Mouse (Mus musculus) left cerebral cortex, postnatal 36 days (tissue): Measurements from ENCODE around the gene Pld5. TPM values are rescaled to one million over a fixed set of nuclear protein-coding genes. Genes with fewer than 3 reads are reported as not detected.

ENCODE experiments used
- DNase-seq, 2 experiments: peaks; one replicate each; pipeline ENCODE4 v3.0.0; 2021 to 2022; ENCODE audit warnings: low spot score in 2 of 2, mixed read lengths in 1 of 2
- intact Hi-C: fragments of 180-260 bp; cut with DNase I; formaldehyde crosslinking; loops from one replicate; pipeline ENCODE4 v1.15.1; 2025
- total RNA-seq, 2 experiments: library from RNA; stranded (reverse); gene quantifications; 2 replicates each; pipeline ENCODE4 v1.2.3; 2021

Gene Pld5
- 10 to 100 TPM in 1 of 2 experiments, 1 to 10 TPM in 1; 9.9 to 11.3 TPM for total RNA-seq

DNA sequence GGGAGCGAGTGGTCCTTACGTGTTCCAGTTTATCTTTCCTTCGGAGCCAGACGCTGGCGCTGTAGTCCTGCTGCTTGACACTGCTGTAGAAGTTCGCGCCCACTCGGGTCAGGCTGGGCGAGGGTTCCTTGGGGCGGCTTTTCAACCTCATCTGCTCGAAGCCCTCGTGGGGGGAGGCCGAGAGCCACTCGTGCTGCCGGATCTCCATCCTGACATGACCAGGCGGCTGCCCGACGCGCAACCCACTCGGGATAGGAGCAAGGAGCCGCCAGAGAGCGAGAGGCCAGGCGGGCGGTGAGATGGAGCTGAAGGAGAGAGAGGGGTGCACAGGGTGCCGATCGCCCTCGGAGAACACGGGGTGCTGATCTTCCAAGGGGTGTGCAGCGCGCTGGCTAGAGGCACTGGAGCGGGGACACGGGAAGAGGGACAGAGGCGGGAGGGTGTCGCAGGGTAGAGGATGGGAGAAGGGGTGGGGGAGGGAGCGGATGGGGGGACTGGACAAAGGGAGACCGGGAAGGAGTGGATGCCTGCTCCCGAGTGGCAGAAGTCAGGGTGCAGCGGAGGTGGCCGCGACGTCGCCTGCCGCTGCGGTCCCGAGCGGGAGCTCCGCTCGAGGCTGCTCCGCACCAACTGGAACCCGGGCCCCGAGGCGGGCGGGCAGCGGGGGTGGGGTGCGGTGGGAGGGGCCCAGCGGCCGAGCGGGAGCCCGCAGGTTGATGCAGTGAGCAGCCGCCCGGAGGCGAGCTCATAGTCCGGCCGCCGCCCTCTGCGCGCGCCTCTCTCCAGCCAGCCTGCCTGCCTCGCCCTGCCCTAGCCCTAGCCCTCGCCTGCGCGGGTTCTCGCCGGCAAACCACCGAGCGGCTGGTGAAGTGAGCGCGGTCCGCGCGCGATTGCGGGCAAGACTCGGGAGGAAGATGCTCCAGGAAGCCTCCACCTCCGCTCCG is at the start of gene Pld5:
Gene Pld5, minus strand, starts transcription at position 646 of the 944 bp plus-strand sequence.
- peak; percentile 32 to 43 for DNase-seq
- intact Hi-C loops = no loop called here

DNA sequence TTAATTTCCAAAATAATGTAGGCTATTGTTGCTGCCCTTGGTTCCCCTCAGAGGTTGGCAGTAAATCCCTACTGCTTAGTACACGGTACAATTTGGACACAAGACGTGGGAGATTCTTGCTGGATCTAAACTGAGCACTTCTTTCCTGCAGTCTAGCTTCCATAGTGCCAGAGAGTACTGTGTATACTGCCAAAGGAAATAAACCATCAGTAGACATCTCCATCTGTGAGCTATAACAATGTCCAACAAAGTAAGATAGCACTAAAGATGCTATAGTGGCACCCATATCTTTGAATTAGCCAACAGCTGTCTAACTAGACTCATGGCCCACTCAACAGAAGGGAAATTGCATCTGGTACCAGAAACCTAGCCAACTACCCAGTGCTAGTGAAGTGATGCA is 40.0 kb upstream of the Pld5 start:
- intact Hi-C loops = no loop called here
- no peak for DNase-seq

- intact Hi-C loops = no loop called here
- no peak for DNase-seq
Observed at GRCm38 (mm10) chr1:176310174-176310573, 35.1 kb upstream of the Pld5 start.

DNA sequence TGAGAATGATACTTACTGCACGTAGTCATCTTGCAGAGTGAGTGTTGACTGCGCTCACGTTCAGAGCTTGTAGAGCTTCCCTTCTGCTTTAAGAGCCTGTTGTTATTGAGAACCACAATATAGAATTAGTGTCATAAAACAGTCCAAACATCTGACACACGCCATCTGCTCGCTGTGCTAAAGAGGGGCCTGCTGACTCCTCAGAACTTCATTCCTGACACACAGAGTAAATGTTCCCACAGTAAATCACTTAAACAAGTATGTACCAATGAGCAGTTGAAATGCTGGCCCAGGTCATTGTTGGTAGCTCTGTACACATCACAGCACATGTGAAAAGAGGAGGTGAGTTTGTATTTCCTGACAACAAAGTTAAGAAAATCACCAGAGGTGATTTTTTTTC is 14.3 kb upstream of the Pld5 start:
- no peak for DNase-seq
- intact Hi-C loops = no loop called here

GRCm38 (mm10) chr1:176275611-176275980 is 484 bp upstream of the Pld5 start:
- intact Hi-C loops = no loop called here
- no peak for DNase-seq

DNA sequence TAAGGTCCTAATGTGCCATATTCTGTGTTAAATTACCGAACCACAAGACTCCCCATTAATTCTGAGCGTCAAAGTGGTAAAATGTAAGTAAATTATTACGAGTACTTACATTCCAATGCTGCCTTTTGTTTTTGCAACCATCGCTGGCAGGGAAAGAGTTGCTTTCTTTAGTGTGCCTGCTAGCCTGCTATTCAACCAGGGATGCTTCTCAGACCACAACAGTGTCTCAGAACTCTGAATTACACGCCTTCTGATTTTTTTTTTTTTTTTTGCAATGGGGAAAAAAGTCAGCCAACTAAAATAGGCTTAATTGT is 26.4 kb downstream of the Pld5 start:
- intact Hi-C loops = no loop called here
- no peak for DNase-seq

DNA sequence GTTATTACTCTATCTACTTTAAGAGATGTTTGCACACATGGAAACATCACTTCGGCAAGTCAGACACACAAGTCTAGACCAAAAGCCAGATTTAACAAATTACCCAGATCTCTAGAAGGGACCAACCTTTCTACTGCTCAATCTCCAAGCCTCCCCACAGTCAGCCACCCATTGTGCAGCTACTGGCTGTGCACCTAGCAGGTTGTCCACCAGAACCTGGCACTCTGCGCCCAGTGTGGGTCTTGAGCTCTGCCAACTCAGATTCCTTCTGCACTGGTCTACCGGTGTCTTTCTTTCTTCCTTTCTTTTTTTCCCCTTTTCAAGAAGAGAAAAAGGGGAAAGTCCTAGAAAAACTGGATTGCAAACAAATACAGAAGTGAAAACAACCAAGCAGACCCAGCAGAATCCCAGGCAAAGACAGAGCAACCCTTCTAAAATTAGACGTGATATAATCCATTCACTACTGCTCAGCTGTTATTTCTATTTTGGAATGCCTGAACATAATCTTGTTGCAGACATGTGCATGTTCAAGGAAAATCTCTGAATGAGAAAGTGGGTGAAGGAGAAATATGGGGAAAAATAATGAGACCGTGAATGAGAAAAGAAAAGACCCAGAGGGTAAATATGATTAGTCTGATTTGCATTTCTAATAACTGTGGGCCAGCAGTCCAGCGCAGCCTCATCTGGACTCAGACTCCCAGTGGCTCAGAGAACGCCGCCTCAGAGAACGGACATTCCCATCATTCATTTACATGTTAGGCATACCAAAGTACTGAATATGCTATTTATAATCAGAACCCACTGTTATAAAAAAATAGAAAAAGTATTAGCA is 27.0 kb downstream of the Pld5 start:
- no peak for DNase-seq
- intact Hi-C loops = no loop called here

DNA sequence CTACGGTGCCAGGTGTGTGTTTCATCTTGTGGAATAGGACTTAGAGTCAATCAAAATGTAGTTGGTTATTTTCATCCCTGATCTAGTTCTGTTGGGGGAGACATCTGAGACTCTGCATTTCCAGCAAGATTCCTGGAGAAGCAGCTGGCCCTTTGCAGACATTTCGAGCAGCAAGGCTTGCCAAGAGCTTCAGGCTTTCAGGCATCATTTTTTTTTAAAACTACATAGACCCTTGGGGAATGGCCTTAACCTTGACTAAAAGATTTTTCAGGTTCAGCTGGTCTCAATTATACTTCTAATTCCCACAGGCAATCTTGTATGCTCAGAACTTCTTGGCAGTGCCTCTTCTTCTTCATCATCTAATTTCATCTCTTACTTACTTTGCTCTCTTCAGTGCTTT is 35.9 kb downstream of the Pld5 start:
- intact Hi-C loops = no loop called here
- no peak for DNase-seq

GRCm38 (mm10) chr1:176223794-176224193 is 51.3 kb downstream of the Pld5 start:
- intact Hi-C loops = loop anchor here (1.0 to 10.0 kb wide), 2 partner anchors 476 to 641 kb away; no protein-coding TSS in a partner anchor

DNA sequence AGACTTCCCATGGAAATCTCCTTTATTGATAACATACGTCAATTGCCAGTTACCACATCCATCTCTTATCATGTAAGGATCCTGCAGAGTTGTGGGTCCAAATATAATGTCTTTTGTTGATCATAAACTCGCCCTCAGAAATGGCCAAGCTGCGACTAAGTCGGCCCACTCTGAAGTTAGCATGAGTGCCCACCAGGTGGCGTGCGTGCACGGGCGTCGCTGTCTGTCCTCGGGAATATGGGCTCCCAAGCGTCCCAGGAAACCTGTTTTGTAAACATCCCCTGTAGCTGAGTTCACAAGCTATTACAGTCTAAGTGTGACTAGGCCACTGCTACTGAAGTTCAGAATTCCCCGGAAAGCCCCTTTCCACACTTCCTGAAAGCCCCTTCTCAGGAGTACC is 51.9 kb downstream of the Pld5 start:
- DNase-seq = peak; percentile 57 to 71
- intact Hi-C loops = loop anchor here (1.0 to 10.0 kb wide), 2 partner anchors 476 to 642 kb away; no protein-coding TSS in a partner anchor

More at GRCm38 (mm10) chr1:176223794-176224193, 51.3 kb downstream of the Pld5 start:
- no peak for DNase-seq

- intact Hi-C loops = loop anchor here (5.0 kb wide), 1 partner anchor 281 kb away; no protein-coding TSS in a partner anchor
Observed at GRCm38 (mm10) chr1:176218217-176218616, 56.9 kb downstream of the Pld5 start.

DNA sequence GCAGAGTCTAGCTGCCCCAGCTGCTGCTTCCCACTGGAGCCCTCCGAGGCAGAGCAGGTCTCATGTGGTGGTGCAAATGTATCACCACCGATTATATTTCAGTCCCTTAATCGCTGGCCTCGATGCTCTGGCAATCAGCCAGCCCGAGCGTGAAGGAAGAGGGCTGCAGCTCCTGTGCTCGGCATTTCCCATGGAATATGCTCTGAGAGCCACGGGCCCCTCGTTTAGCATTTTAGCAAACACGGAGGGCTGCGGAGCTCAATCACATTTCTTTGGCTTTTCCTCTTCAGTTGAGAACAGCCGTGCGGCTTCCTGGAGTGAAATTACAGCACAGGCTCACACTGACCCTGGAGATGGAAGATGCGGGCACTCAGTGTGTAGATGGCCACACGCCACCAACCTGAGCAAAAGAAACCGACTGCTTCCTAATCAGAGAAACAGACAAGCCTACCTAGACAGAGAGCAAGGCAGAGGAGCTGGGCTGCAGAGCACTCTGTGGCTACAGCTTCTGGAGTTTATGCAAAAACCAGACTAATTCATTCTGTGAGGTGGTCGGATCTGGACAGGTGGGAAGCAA is 61.4 kb downstream of the Pld5 start:
- DNase-seq = no peak
- intact Hi-C loops = no loop called here

More at GRCm38 (mm10) chr1:176218217-176218616, 56.9 kb downstream of the Pld5 start:
- DNase-seq = no peak

GRCm38 (mm10) chr1:176212922-176213644 is 62.0 kb downstream of the Pld5 start:
- intact Hi-C loops = no loop called here
- no peak for DNase-seq

- intact Hi-C loops = no loop called here
- no peak for DNase-seq
Observed at GRCm38 (mm10) chr1:176210803-176211202, 64.3 kb downstream of the Pld5 start.

GRCm38 (mm10) chr1:176208014-176208413 is 67.1 kb downstream of the Pld5 start:
- intact Hi-C loops = no loop called here
- no peak for DNase-seq

DNA sequence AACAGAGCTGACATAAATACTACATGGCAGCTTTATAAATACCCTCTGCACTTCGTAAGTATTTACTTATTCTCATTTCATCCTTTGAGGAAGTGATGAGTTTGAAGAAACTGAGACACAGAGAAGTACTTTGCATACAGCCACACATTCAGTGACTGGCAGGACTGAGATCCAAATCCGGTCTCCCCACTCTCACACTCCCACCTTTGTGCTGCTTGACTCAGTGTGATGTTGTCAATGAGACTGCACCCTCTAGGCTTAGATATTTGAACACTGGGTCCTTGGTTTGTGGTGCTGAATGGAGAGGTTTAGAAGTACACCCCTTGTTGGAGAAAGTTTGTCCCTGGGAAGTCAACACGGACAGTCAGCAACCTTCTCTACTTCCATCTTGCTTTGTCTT is 72.8 kb downstream of the Pld5 start:
- intact Hi-C loops = no loop called here
- no peak for DNase-seq

DNA sequence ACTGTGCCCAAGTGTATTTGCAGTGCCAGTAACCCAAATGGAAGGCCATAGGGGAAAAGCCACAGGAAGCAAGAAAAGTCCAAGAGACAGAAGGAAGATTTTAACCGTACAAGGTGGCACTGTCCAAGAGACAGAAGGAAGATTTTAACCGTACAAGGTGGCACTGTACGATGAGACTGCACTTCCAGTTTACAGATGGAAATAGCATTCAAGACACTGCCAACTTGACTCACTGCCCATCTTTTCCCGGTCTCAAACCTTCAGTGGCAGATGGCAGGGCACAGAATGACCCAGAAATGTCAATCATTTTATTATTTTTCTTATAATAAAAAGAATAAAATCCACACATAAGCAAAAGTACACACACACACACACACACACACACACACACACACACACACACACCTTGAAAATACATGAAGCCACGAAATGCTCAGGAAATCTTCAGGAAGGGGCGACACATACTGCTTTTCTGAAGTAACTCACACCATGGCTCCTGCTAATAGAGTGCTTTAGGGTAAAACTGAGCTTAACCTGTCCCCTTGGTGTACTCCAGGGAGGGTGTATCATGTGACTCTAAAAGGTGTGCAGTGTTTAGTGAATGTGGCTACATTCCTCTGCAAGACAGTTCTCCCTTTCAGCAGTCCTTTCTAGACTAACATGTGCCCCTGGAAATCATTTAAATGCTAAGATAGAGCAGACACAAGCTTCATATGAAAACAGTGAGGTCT is 77.9 kb downstream of the Pld5 start:
- DNase-seq = no peak
- intact Hi-C loops = no loop called here

GRCm38 (mm10) chr1:176196341-176196740 is 78.8 kb downstream of the Pld5 start:
- intact Hi-C loops = no loop called here
- no peak for DNase-seq

- DNase-seq = no peak
- intact Hi-C loops = no loop called here
Observed at GRCm38 (mm10) chr1:176194727-176195126, 80.4 kb downstream of the Pld5 start.
